Mouse (Mus musculus) ES-Bruce4 (cell line): Measurements from ENCODE around the gene Rbfox3. TPM values are rescaled to one million over a fixed set of nuclear protein-coding genes. Genes with fewer than 3 reads are reported as not detected.

Experiments
- H3K27ac ChIP-seq: 2 replicates; pipeline ENCODE4 v1.5.1; 2012; ENCODE audit warnings: low read length, inconsistent platforms; ENCODE audit not compliant: insufficient read depth
- H3K27me3 ChIP-seq: 2 replicates; pipeline ENCODE4 v1.6.1; 2012; ENCODE audit warnings: mild to moderate bottlenecking, low read length, inconsistent platforms; ENCODE audit not compliant: control insufficient read depth, poor library complexity, insufficient read depth, severe bottlenecking
- H3K36me3 ChIP-seq: 2 replicates; pipeline ENCODE4 v1.6.1; 2012; ENCODE audit warnings: inconsistent platforms, mild to moderate bottlenecking, low read length, moderate library complexity; ENCODE audit not compliant: control insufficient read depth, poor library complexity, insufficient read depth, severe bottlenecking
- H3K4me1 ChIP-seq: one replicate; pipeline ENCODE4 v1.8.1; 2011; ENCODE audit warnings: low read length; ENCODE audit not compliant: control insufficient read depth, insufficient read depth
- H3K4me3 ChIP-seq: 2 replicates; pipeline ENCODE4 v1.5.1; 2011; ENCODE audit warnings: low read depth, mild to moderate bottlenecking, low read length
- H3K9ac ChIP-seq: 2 replicates; pipeline ENCODE4 v1.6.1; 2012; ENCODE audit warnings: low read depth, mild to moderate bottlenecking, inconsistent platforms; ENCODE audit not compliant: poor library complexity, severe bottlenecking
- H3K9me3 ChIP-seq: replicated peaks from 2 replicates; pipeline ENCODE4 v1.6.1; 2012; ENCODE audit warnings: mild to moderate bottlenecking, low read length, inconsistent platforms; ENCODE audit not compliant: control insufficient read depth, poor library complexity, insufficient read depth, severe bottlenecking
- CTCF ChIP-seq: IDR thresholded peaks from one replicate; pipeline ENCODE4 v1.8.1; 2011; ENCODE audit warnings: low read depth, low read length
- EP300 ChIP-seq: IDR thresholded peaks from 2 replicates; pipeline ENCODE4 v1.6.1; 2011; ENCODE audit warnings: low read depth, low read length; ENCODE audit not compliant: insufficient read depth
- POLR2A ChIP-seq: IDR thresholded peaks from one replicate; pipeline ENCODE4 v1.8.1; 2011; ENCODE audit warnings: low read length; ENCODE audit not compliant: insufficient read depth
- polyA plus RNA-seq: library from polyadenylated mRNA; stranded (reverse); fragments of >200 nt; gene quantifications from 2 replicates; pipeline ENCODE4 v1.2.4, GENCODE M21; 2011; ENCODE audit warnings: low read depth; ENCODE audit not compliant: missing spikeins, insufficient read depth, insufficient read length

The Rbfox3 gene
- polyA plus RNA-seq, 1 experiment: 0.85 TPM

- Histone ChIP-seq H3K9me3 (peaks cover 13% of the 10 kb centered on the region), H3K4me1 (no peaks in the 10 kb centered on the region), H3K36me3 (no peaks in the 10 kb centered on the region), H3K4me3 (no peak overlapping the region), H3K9ac (no peak overlapping the region), H3K27me3 (no peaks in the 10 kb centered on the region), H3K27ac (no peak overlapping the region)
- TF ChIP-seq POLR2A (no peak), EP300 (no peak), CTCF (no peak)
Measured at GRCm38 (mm10) chr11:118874487-118875095, 36.8 kb downstream of the Rbfox3 start.

- no peak overlapping the region for H3K9ac ChIP-seq
- H3K4me1 ChIP-seq: no peaks in the 10 kb centered on the region
- H3K27ac ChIP-seq: no peak overlapping the region
- no peaks in the 10 kb centered on the region for H3K36me3 ChIP-seq
- TF ChIP-seq POLR2A (no peak), CTCF (no peak)
- H3K27me3 ChIP-seq: no peaks in the 10 kb centered on the region
- H3K4me3 ChIP-seq: no peak overlapping the region
- H3K9me3 ChIP-seq: peaks cover 13% of the 10 kb centered on the region
Measured at GRCm38 (mm10) chr11:118874022-118874421, 37.4 kb downstream of the Rbfox3 start.

GRCm38 (mm10) chr11:118871527-118871926 lies 39.9 kb downstream of the Rbfox3 start:
- H3K4me1 ChIP-seq: no peaks in the 10 kb centered on the region
- H3K4me3 ChIP-seq: no peak overlapping the region
- H3K9ac ChIP-seq: no peak overlapping the region
- H3K27ac ChIP-seq: no peak overlapping the region
- no peaks in the 10 kb centered on the region for H3K36me3 ChIP-seq
- TF ChIP-seq CTCF (no peak), EP300 (no peak), POLR2A (no peak)
- H3K27me3 ChIP-seq: no peaks in the 10 kb centered on the region
- H3K9me3 ChIP-seq: peaks cover 12% of the 10 kb centered on the region

GRCm38 (mm10) chr11:118863360-118863759 lies 48.0 kb downstream of the Rbfox3 start:
- TF ChIP-seq CTCF (no peak), EP300 (no peak), POLR2A (no peak)
- no peaks in the 10 kb centered on the region for H3K36me3 ChIP-seq
- H3K9ac ChIP-seq: no peak overlapping the region
- no peaks in the 10 kb centered on the region for H3K9me3 ChIP-seq
- H3K4me1 ChIP-seq: no peaks in the 10 kb centered on the region
- H3K4me3 ChIP-seq: no peak overlapping the region
- no peaks in the 10 kb centered on the region for H3K27me3 ChIP-seq
- H3K27ac ChIP-seq: no peak overlapping the region

GRCm38 (mm10) chr11:118861801-118862431 lies 49.5 kb downstream of the Rbfox3 start:
- H3K27me3 ChIP-seq: no peaks in the 10 kb centered on the region
- H3K36me3 ChIP-seq: no peaks in the 10 kb centered on the region
- no peak overlapping the region for H3K4me3 ChIP-seq
- H3K9ac ChIP-seq: no peak overlapping the region
- H3K27ac ChIP-seq: no peak overlapping the region
- H3K4me1 ChIP-seq: no peaks in the 10 kb centered on the region
- no peaks in the 10 kb centered on the region for H3K9me3 ChIP-seq
- no peak for TF ChIP-seq POLR2A
- TF ChIP-seq CTCF: no peak
- no peak for TF ChIP-seq EP300

- no peaks in the 10 kb centered on the region for H3K9me3 ChIP-seq
- no peaks in the 10 kb centered on the region for H3K4me1 ChIP-seq
- H3K9ac ChIP-seq: no peak overlapping the region
- no peak overlapping the region for H3K27ac ChIP-seq
- TF ChIP-seq EP300 (no peak), CTCF (no peak), POLR2A (no peak)
- no peak overlapping the region for H3K4me3 ChIP-seq
- H3K36me3 ChIP-seq: no peaks in the 10 kb centered on the region
- H3K27me3 ChIP-seq: no peaks in the 10 kb centered on the region
Measured at GRCm38 (mm10) chr11:118861246-118861645, 50.2 kb downstream of the Rbfox3 start.
